Mouse (Mus musculus) right cerebral cortex, adult 2 months (tissue): Measurements from ENCODE around the gene Slf2.

Source experiments
- DNase-seq, 2 experiments: peaks; one replicate each; pipeline ENCODE4 v3.0.0; 2021 to 2022; ENCODE audit warnings: low spot score in 2 of 2

Gene Slf2

DNA sequence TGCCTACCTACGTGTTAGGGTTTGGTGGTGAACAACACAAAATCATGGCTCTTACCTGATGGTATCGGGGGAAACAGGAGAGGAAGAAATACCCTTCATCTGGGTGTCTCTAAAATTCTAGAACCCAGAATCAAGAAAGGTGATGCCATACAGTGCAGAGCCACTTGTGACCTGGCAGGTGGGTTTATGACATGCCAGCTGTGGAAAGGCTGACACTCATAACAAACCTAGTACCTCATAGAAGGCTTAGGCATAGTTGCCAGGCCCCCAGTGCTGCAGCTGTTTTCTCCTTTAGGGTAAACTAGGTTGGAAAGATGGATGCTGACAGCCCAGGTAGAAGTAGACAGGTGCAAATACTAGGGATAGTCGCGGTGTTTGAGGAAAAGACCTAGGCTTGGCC lies 53.5 kb downstream of the Slf2 start:
- DNase-seq: no peak

DNA sequence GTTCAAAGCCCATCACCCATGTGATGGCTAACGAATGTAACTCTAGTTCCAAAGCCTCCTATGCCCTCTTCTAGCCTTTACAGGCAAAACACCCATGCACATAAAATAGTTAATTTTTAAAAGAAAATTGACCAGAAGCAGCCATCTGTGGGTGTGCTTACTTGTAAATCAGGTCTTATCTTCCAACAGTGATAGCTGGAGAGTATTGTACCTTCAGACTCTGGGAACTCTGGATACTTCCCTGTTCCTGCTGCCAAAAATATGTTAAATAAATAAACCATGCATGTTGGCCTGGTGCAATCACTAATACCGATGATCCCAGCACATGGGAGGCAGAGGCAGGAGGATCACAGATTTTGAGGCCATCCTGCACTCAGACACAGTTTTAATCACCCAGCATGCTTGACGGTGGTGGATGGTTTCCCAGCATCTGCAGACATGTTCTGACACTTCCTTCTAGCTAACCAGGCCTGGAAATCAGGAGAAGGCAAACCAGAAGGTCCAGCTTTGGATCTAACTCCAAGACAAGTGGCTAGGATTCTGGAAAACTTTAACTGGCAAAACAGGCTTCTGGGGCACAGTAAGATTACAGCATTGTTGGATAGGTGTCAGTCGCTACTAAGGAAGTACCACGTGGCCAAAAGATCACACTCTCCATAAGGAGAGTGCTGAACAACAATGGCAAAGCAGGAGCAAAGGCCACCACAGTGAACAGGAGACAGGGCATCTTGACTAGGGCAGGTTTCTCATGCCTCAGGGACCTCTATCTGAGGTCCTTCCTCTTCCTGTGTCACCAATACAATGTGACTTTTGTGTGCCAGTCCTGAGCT lies 54.4 kb downstream of the Slf2 start:
- DNase-seq: no peak

DNA sequence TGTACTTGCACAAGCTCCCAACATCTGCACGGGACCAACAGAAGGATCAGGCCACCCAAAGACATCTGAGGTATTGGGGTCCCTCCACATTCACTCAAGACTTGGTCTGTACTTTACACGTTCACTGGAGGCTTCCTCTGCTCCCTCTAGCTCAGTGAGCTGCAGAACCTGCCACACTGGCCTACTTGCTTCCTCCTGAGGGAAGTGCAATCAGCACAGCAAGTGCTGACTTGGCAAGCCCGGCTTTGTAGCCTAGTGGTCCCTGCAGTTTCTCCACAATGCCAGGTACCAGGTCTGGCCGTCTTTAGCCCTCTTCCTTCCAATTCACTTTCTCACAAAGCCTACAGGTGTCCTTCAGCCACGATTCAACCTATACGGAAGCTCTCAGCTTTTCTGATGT lies 56.1 kb downstream of the Slf2 start:
- no peak for DNase-seq

DNA sequence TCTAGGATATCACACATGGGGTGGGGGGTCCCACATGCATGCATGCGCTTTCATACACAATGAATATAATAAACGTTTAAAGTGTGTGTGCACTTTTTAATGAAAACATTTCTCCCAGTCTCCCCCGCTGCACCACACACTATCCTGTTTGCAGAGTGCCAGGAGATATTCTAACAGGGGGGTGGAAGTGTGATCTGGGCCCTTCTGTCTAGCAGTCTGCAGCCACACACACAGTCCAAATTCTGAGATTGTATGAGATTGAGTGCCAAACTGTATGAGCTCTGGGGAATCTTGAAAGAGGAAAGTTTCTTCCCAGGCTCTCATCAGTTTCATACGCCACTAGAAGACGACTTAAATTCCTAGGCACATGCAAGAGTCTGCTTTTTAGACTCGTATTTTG lies 56.9 kb downstream of the Slf2 start:
- DNase-seq: peak; percentile 67 to 68

DNA sequence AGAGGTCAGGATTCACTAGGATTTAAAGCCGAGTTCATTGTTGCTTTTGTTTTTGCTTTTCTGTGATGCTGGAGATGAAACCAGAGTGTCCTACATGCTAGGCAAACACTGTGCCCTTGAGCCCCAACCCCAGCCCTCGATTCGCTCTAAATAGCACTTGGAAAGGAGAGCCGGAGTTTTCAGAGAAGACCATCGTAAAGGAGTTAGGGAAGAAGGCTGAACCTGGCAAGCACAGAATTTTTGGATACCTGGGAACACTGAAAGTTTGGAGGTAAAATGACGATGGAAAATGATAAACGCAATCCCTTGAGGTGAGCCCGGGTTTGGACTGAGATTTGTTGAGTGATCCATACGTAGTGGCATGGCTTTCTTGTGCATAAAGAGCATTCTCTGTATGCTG lies 57.4 kb downstream of the Slf2 start:
- no peak for DNase-seq

DNA sequence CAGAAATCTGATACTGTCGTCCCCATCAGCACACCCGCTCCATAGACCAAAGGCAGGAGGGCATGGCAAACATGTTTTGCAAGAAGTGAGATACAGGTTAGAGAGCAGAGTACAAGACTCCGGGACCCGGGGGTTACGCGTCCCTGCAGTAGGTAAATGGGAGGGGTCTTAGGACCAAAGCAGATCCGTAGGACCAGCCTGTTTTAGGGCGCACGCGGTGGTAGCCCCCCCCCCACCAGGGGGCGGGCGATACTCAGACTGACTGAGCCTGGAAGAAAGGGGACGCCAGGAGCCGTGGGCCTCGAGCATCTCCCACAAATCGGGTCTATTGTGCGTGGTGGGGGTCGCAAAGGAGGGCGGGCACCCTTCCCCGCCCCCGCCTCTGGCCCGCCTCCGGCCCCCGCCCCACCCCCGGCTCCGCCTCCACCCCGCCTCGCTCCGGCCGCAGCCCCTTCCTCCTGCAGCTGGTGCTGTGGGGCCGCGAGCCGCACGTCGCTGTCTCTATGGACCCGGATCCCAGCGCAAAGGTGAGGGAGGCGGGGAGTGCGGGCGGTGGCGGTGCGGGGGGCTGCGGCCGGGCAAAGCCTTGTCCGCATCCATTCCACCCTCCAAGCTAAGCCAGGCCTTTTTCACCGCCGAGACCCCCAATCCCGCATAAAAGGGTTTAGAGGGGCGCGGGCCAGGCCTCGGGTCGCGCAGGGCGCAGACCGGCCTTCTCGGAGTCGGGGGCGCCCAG lies 58.0 kb downstream of the Slf2 start, which contains the start of gene Sema4g:
TSS of gene Sema4g (plus strand) at position 271 of the 736 bp plus-strand sequence.
- DNase-seq: no peak

DNA sequence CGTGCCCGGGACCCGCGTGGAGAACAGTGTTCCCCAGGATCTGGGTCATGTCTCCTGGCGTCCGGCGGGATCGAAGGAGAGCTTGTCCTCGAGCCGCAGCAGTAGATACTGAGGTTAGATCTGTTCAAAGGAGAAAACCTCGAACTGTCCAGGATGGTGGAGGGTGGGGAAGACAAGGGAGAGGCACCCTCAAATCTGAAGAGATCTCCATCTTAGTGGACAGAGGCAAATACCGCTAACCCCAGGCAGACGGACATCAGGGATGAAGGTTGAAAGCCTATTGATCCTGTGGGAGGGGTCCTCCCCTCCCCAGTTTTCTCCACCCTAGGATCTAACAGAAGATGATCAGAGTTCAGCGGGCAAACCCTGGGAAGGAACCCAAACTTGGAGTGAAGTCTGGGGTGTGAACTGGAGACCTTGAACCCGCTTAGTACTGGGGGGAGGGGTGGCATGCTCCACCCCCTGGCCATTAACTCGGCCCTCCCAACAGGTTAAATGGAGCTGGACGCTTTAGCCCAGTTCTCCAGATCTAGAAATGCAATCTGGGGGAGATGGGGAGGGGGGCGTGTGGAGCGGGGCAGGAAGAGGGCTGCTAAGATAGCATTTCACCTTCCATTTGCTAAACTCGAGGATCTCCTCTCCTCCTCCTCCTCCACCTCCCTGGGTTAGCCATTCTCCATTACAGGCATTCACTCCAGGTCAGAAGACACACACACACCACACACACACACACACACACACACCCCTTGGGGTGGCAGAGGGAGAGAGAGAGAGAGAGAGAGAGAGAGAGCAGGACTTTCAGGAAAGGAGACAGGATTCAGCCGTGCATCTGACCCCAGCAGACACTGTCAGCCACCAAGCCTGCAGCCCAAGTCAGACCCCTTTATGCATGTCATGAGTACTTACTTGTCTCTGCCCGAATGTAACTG lies 58.9 kb downstream of the Slf2 start:
- no peak for DNase-seq

DNA sequence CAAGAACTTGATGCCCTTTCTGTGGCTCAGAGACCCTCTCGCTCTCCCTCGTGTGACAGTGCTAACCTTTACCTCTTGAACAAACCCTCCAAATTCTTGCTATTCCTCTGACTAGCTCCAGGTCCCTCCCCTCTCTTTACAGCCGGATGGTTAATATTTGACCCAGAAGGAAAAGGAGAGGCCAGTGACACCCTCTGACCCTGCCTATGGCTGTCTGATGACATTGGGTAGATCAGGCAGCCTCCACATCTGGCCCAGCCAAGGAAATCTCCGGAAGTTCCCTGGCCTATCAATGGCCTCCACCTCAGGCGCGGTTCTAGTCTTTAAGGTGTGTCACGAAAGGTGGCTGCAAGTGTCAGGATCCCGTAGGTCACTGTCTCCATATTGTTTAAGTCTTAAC lies 60.1 kb downstream of the Slf2 start:
- DNase-seq: no peak

DNA sequence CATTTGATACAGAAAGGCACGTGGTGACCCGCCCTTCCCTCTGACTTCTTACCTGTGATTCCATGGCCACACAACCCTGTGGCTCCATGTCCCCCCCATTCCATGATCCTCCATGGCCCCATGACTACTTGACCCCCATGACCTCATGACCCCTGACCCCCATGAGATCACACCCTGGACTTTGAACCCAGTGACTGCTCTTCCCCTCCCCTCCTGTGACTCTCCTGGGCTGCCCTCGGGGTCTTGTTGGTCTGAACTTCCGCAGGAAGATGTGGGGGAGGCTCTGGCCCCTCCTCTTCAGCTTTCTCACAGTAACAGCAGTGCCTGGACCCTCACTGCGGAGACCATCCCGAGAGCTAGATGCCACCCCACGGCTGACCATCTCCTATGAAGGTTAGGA lies 61.3 kb downstream of the Slf2 start:
- DNase-seq: no peak

DNA sequence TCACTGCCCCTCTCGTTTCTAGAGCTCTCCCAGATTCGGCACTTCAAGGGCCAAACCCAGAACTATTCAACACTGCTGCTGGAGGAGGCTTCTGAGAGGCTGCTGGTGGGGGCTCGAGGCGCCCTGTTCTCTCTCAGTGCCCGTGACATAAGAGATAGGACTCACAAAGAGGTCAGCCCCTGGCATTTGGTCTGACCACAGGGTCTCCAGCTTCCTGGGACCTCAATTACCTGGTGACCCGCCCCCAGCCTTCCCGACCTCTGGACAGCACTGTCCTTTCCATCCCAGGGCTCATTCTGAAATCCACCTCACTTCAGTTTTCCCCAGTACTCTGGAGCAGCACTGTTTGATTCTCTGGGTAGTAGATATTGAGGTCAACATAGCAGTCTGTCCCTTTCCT lies 61.8 kb downstream of the Slf2 start:
- DNase-seq: no peak

DNA sequence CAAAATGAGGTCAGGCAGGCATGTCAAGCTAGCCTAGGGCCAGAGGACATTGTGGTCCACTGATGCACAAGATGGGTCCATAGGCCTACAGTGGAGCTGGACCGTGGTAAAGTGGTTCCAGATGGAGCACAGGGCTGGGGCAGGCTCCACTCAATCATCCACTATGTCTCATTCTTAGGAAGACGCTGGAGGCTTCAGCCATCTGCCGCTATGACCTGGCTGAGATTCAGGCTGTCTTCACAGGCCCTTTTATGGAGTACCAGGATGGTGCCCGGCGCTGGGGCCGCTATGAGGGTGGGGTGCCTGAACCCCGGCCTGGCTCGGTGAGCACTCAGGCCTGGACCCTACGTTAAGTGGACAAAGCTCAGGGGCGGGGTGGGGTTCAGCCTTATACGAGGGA lies 66.8 kb downstream of the Slf2 start:
- no peak for DNase-seq

DNA sequence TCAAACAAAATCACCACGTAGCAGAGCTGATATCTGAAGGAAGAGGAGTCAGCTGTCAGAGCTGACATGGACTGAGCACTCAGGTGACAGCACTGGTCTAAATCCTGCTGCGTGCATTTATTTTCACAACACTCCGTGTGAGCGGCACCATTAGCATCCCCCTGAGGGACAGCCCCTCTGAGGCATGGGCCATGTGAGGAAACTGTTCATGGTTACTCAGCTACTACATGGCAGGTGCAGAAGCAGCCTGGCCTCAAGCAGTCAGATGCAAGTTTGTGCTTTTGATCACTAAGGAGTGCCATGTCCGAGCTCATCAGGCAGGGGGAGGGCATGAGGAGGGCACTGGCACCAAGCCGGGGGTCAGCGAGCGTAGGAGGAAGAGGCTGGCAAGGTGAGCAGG lies 68.7 kb downstream of the Slf2 start:
- no peak for DNase-seq

DNA sequence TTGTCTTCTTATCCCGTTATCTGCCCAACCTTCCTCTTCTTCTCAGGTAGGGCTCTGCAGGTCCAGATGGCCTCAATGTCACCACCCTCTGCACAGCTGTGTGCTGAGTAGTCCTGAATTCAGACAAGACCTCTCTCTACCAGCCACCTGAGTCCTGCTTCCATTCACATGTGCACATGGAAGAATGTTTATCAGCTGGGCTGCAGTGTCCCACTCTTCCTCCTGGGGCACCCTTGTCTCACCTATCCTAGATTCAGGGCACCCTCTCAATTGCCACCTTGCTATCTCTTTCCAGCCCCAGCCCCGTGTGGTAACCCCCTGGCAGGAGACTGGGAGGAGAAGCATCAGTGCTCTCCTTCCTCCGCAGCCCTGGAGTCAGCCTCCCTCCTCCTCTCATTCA lies 71.3 kb downstream of the Slf2 start:
- DNase-seq: no peak

DNA sequence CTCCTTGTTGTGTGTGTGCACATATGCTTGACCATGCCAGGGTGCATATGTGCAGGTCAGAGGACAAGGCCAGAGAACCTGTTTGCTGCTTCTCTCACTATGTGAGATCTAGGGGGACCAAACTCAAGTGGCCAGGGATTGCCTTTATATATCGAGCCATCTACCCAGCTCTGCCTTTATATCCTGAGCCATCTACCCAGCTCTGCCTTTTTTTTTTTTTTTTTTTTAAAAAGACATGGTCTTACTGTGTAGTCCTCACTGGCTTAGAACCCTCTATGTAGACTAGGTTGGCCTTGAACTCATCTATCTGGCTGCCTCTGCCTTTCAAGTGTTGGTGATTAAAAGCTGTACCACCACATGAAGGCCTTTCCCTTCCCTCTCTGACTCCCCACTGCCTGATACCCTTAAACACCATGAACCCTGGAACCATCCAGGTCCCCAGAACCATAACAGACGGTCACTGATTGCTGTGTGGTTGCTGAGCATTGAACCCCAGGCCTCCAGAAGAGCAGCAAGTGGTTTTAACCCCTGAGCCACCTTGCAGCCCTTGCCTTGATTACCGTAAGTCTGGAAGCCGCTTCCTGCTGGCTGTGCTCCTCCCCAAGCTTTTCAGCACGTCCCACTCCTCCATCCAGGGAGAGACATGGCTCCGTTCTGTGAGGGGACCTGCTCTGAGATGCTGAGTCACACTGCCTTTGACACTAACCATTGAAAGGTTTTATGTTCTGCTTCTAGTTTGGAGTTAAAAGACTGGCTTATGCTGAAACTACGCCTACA lies 73.0 kb downstream of the Slf2 start:
- no peak for DNase-seq

DNA sequence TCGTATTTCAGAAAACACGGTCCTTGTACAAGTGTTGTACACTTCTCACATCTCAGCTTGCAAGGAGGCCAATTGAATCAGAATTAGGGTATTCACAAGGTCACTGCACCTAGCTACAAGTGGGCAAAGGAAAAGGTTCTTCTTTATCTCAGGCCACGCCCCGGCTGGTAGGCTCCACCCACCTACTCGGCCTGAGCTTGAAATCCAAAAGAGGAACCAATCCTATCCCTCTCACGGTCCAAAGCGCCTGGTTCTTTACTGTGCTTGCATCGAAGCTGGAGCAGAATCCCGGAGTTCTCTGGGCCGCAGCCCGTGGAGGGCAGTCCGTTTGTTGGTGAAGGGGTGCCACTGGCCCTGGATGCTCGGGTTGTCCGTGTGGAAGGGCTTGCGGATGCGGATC lies 74.5 kb downstream of the Slf2 start, which contains the start of gene Twnk:
TSS of gene Twnk (plus strand) at position 220 of the 400 bp plus-strand sequence.
- no peak for DNase-seq

DNA sequence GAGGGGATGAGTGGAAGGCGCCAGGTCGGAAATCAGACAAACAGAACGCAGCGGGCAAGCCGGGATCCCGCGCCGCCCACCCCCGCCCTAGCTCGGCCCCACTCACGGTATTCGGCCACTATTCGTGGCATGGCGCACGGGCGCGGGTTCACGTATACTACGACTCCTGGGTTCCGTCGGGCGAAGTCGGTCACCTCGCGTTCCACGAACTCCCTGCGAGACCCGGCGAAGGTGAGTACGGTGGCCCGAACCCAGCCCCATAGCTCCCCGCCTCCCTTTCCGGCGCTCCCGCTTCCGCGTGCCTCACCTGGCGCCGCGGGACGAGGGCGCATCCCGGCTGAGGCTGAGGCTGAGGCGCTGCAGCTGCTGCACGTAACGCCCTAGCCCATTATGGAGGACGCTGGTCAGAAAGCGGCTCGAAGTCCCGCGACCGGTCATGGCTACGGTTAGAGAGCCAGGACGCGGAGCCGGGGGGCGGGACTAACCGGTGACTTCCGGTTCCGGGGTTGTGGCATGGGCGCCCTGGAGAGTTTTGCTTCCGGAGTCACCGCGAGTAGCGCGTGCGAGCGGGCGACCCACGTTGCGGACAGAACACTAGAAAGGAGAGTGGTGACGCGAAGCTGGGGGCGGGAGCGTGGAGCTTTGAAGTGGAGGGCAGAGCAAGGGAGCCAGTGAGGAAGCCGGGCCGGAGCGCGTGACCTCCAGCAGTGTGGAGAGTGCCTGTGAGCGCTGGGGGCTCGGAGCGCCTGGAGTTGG lies 75.2 kb downstream of the Slf2 start, which contains the start of gene Mrpl43:
TSS of gene Mrpl43 (minus strand) at position 486 of the 756 bp plus-strand sequence.
- peak; percentile 97 to 98 for DNase-seq

DNA sequence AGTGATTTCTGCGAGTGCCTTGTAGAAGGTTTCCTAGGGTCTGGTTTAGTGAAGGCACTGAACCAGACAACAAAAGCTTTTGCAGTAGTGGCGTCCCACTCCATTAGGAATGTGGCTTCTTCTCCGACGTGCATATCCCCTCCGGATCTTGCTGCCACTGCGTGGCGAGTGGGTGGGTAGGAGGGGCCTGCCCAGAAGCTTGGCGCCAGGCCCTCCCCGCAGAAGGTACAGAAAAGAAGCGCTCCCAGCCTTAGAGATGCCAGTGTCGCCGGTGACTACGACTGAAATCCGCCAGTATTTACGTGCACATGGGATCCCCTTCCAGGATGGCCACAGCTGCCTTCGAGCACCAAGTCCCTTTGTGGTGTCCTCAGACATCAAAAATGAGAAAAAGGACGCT lies 76.1 kb downstream of the Slf2 start:
- DNase-seq: no peak

DNA sequence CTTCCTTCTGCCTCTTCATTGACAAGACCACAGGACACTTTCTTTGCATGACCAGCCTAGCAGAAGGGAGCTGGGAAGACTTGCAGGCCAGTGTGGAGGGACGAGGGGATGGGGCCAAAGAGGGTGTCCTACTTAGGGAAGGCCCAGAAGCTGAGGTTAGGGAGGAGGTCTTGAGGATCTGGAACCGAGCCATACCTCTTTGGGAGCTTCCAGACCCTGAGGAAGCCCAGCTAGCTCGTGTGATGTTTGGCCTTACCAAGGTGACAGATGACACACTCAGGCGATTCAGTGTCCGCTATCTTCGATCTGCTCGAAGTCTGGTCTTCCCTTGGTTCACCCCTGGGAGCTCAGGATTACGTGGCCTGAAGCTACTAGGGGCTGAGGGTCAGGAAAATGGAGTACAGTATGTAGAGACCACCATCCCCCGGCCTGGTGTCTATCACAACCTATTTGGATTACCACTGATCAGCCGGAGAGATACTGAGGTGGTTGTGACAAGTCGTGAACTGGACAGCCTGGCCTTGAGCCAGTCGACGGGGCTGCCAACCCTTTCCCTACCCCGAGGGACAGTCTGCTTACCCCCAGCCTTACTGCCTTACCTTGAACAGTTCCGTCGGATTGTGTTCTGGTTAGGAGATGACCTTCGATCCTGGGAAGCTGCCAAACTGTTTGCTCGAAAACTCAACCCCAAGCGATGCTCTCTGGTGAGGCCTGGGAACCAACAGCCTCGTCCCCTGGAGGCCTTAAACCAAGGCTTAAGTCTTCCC lies 76.7 kb downstream of the Slf2 start:
- no peak for DNase-seq

DNA sequence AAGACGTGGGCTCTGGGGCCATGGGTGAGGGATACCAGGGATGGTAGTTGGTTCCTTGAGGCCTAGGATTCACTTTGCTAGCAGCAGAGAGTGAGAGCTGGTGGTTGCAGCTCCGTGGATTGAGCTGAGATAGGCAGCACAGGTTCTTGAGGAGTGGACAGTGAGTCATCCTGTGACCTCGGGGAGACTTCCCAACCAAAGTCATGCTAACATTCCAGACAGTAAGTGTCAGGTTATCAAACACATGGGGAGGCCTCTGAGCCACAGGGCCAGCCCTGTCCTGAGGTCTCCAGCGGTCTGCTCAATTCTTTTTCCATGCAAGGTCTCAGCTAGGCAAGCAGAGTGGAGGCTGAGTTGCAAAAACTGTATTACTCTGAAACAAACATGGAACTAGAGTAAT lies 79.7 kb downstream of the Slf2 start:
- DNase-seq: no peak

DNA sequence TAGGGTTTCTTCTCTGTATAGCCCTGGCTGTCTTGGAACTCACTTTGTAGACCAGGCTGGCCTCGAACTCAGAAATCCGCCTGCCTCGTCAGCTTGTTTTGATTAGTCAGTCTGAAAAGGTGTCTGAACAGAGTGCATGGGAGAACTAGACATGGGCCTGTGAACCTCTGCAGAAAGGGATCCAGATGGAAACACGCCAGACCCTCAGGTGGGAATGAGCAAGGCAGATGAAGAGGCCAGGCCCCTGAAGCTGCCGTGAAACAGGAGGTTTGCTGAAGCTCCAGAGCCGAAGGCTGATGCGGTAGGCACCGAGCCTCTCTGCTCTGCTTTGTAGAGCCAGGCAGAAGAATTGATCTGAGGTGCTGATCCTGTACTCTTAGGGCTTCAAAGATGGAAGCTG lies 81.3 kb downstream of the Slf2 start:
- no peak for DNase-seq
